Mouse (Mus musculus) spleen, adult 2 months (tissue): Measurements from ENCODE around the gene M1ap. TPM values are rescaled to one million over a fixed set of nuclear protein-coding genes. Genes with fewer than 3 reads are reported as not detected.

Source experiments
- DNase-seq, 2 experiments: peaks; one replicate each; pipeline versions ENCODE4 v3.0.0 to v3.0.0-alpha.2; 2012 to 2021; ENCODE audit warnings: low spot score in 2 of 2, low read depth in 1 of 2
- H3K27ac ChIP-seq: fragments of 200-500 bp; 2 replicates; pipeline ENCODE4 v1.5.1; 2012; ENCODE audit warnings: low read length, inconsistent platforms; ENCODE audit not compliant: insufficient read depth
- H3K27me3 ChIP-seq: fragments of 200-500 bp; 2 replicates; pipeline ENCODE4 v1.6.1; 2012; ENCODE audit warnings: mild to moderate bottlenecking, moderate library complexity, low read length, inconsistent platforms; ENCODE audit not compliant: control insufficient read depth, insufficient read depth
- H3K36me3 ChIP-seq: fragments of 200-500 bp; 2 replicates; pipeline ENCODE4 v1.6.1; 2012; ENCODE audit warnings: mild to moderate bottlenecking, low read length, inconsistent platforms; ENCODE audit not compliant: control insufficient read depth, insufficient read depth
- H3K4me1 ChIP-seq: fragments of 200-500 bp; 2 replicates; pipeline ENCODE4 v1.6.1; 2011; ENCODE audit warnings: inconsistent platforms; ENCODE audit not compliant: control insufficient read depth, insufficient read depth, insufficient read length
- H3K4me3 ChIP-seq: fragments of 200-500 bp; 2 replicates; pipeline ENCODE4 v1.5.1; 2011; ENCODE audit warnings: mild to moderate bottlenecking, inconsistent platforms; ENCODE audit not compliant: insufficient read depth, insufficient read length; ENCODE audit errors: extremely low read depth
- CTCF ChIP-seq: fragments of 200-500 bp; IDR thresholded peaks from 2 replicates; pipeline ENCODE4 v1.5.1; 2011; ENCODE audit warnings: mild to moderate bottlenecking, inconsistent platforms; ENCODE audit not compliant: insufficient read depth, insufficient read length, insufficient replicate concordance; ENCODE audit errors: extremely low read depth
- POLR2A ChIP-seq: fragments of 200-500 bp; IDR thresholded peaks from 2 replicates; pipeline ENCODE4 v1.6.1; 2011; ENCODE audit warnings: low read depth, low read length, inconsistent platforms
- WGBS: fragments of 180-500 bp; shearing (Covaris S2); methylation state at CpG from one replicate; pipeline ENCODE4 v1.1.7; 2018; 5-methylcytosine and 5-hydroxymethylcytosine counted together
- polyA plus RNA-seq: library from polyadenylated mRNA; depleted of rRNA; stranded (reverse); fragments of >200 nt; gene quantifications from 2 replicates; pipeline ENCODE4 v1.2.3, GENCODE M21; 2012

The M1ap gene
- polyA plus RNA-seq, 1 experiment = 2.6 TPM

GRCm38 (mm10) chr6:83023008-83023407 lies 76.3 kb downstream of the M1ap start:
- H3K27ac ChIP-seq = no peak overlapping the region

GRCm38 (mm10) chr6:83023786-83024185 lies 77.1 kb downstream of the M1ap start:
- TF ChIP-seq CTCF (no peak), POLR2A (no peak)
- Histone ChIP-seq H3K4me1 (peaks cover 5% of the 10 kb centered on the region; the same call in 1 of the 2 replicates), H3K27ac (no peak overlapping the region), H3K36me3 (no peaks in the 10 kb centered on the region), H3K27me3 (no peaks in the 10 kb centered on the region), H3K4me3 (no peak overlapping the region)
- 93% methylated on average over 2 of the region's 2 CpGs for WGBS
- no peak for DNase-seq

More at GRCm38 (mm10) chr6:83023008-83023407, 76.3 kb downstream of the M1ap start:
- Histone ChIP-seq H3K4me3 (no peak overlapping the region), H3K4me1 (peaks cover 4% of the 10 kb centered on the region; the same call in 1 of the 2 replicates), H3K36me3 (no peaks in the 10 kb centered on the region), H3K27me3 (no peaks in the 10 kb centered on the region)
- 89% methylated on average over 9 of the region's 9 CpGs for WGBS
- TF ChIP-seq CTCF (no peak), POLR2A (no peak)
- no peak for DNase-seq

- no peak for DNase-seq
- H3K36me3 ChIP-seq = no peaks in the 10 kb centered on the region
- TF ChIP-seq CTCF (no peak), POLR2A (no peak)
- H3K4me1 ChIP-seq = peaks cover 5% of the 10 kb centered on the region; the same call in 1 of the 2 replicates
- no peak overlapping the region for H3K27ac ChIP-seq
- WGBS = 62% methylated on average over 4 of the region's 4 CpGs
- H3K4me3 ChIP-seq = no peak overlapping the region
- H3K27me3 ChIP-seq = no peaks in the 10 kb centered on the region
Measured at GRCm38 (mm10) chr6:83024421-83024820, 77.7 kb downstream of the M1ap start.

- Histone ChIP-seq H3K4me3 (no peak overlapping the region), H3K36me3 (no peaks in the 10 kb centered on the region), H3K4me1 (peaks cover 5% of the 10 kb centered on the region; the same call in 1 of the 2 replicates), H3K27me3 (no peaks in the 10 kb centered on the region), H3K27ac (no peak overlapping the region)
- no peak for TF ChIP-seq POLR2A
- no peak for TF ChIP-seq CTCF
- DNase-seq = no peak
- WGBS = 97% methylated on average over 4 of the region's 4 CpGs
Measured at GRCm38 (mm10) chr6:83025221-83025620, 78.5 kb downstream of the M1ap start.

GRCm38 (mm10) chr6:83027293-83027692 lies 80.6 kb downstream of the M1ap start:
- WGBS = 78% methylated on average over 8 of the region's 8 CpGs
- Histone ChIP-seq H3K36me3 (peaks cover 13% of the 10 kb centered on the region), H3K27me3 (no peaks in the 10 kb centered on the region), H3K4me1 (peaks cover 5% of the 10 kb centered on the region; the same call in 1 of the 2 replicates), H3K27ac (no peak overlapping the region), H3K4me3 (no peak overlapping the region)
- TF ChIP-seq CTCF (no peak), POLR2A (no peak)
- DNase-seq = no peak

- no peak for DNase-seq
- no peak for TF ChIP-seq POLR2A
- TF ChIP-seq CTCF = no peak
- H3K36me3 ChIP-seq = peaks cover 13% of the 10 kb centered on the region
- H3K27ac ChIP-seq = no peak overlapping the region
- 28% methylated on average over 8 of the region's 9 CpGs for WGBS
- H3K4me1 ChIP-seq = peaks cover 5% of the 10 kb centered on the region; the same call in 1 of the 2 replicates
- H3K27me3 ChIP-seq = no peaks in the 10 kb centered on the region
- no peak overlapping the region for H3K4me3 ChIP-seq
Measured at GRCm38 (mm10) chr6:83027706-83028105, 81.0 kb downstream of the M1ap start.

- TF ChIP-seq CTCF = no peak
- no peak for TF ChIP-seq POLR2A
- Histone ChIP-seq H3K4me3 (no peak overlapping the region), H3K4me1 (peaks cover 5% of the 10 kb centered on the region; the same call in 1 of the 2 replicates), H3K36me3 (peaks cover 13% of the 10 kb centered on the region), H3K27me3 (no peaks in the 10 kb centered on the region), H3K27ac (no peak overlapping the region)
- WGBS = 87% methylated on average over 10 of the region's 10 CpGs
- DNase-seq = no peak
Measured at GRCm38 (mm10) chr6:83029777-83030176, 83.1 kb downstream of the M1ap start.

- Histone ChIP-seq H3K4me3 (no peak overlapping the region), H3K36me3 (peaks cover 13% of the 10 kb centered on the region), H3K27ac (no peak overlapping the region), H3K4me1 (peaks cover 5% of the 10 kb centered on the region; the same call in 1 of the 2 replicates), H3K27me3 (no peaks in the 10 kb centered on the region)
- 92% methylated on average over 7 of the region's 7 CpGs for WGBS
- no peak for TF ChIP-seq CTCF
- TF ChIP-seq POLR2A = no peak
- no peak for DNase-seq
Measured at GRCm38 (mm10) chr6:83031111-83031510, 84.4 kb downstream of the M1ap start.
